Mouse (Mus musculus) heart, postnatal 36 days (tissue): ENCODE results near the gene Tmc7. TPM values are rescaled to one million over a fixed set of nuclear protein-coding genes. Genes with fewer than 3 reads are reported as not detected.

ENCODE experiments used
- total RNA-seq, 2 experiments: library from RNA; stranded (reverse); gene quantifications; 2 replicates each; pipeline ENCODE4 v1.2.3; 2021

Tmc7 gene
- total RNA-seq, 2 experiments from 2014 or later: 6.2 to 7.1 TPM

Other genes with a start within 250 kb of the Tmc7 start
- 1 to 10 TPM; 1.5 to 2.1 TPM for gene Syt17, start 136.5 kb downstream of the Tmc7 start, total RNA-seq
- 10 to 100 TPM; 23.1 to 25.1 TPM for gene Itpripl2, start 92.8 kb downstream of the Tmc7 start, total RNA-seq
- 100 to 1,000 TPM; 112 to 113 TPM for gene Coq7, start 51.4 kb downstream of the Tmc7 start, total RNA-seq
- gene Tmc5, start 12.6 kb upstream of the Tmc7 start, total RNA-seq: under 1 TPM; 0.19 to 0.22 TPM
- gene Gde1, start 121.0 kb upstream of the Tmc7 start, total RNA-seq: 10 to 100 TPM; 30.6 to 32.5 TPM
- gene Ccp110, start 127.8 kb upstream of the Tmc7 start, total RNA-seq: 1 to 10 TPM; 2.3 to 3.3 TPM
- gene Vps35l, start 155.5 kb upstream of the Tmc7 start, total RNA-seq: 10 to 100 TPM; 21.7 to 25.5 TPM